Mouse (Mus musculus): ENCODE results near the gene Nfatc4.

Gene Nfatc4

DNA sequence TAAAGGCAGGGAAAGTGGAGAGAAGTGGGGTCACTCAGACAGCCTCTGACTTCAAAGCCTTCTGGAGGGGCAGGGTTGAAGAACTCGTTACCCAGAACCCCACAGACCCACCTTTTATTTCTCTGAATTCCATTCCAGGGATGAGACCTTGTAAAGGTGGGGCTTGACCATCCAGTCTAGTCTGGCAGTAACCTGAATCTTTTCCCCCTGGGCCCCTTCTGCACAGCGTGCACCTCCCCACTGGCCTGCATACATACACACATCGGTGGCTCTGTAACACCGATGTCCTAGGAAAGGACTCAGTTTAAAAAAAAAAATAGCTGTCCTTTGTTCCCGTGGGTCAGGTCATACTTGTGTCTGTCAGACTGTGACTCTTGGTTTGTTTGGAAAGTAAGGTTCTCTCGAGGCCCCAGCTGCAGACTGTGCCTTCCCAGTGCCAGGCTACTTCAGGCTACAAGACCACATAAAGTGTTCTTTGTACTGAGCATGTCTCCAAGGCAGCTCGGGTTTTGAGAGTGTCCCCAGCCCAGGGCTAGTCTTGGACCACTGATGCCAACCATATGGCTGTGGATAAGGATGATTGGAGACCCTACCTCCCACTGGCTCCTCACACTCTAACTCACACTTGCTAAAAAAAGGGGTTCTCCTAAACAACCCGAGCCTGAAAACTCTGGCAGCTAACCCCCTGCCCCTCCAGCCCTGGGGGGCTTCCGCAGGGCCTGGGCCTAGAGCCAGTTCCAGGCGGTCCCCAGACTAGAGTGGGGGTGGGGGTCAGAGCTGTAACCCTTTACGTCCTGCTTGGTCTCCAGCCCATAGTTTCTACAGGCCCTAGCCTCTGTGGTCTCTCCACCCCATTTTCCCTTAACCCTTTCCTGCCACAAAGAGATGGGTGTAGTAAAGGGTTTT is 30.0 kb downstream of the Nfatc4 start:
- DNase-seq (ENCODE audit: extremely low read depth, low read depth, low spot score) = no peak

DNA sequence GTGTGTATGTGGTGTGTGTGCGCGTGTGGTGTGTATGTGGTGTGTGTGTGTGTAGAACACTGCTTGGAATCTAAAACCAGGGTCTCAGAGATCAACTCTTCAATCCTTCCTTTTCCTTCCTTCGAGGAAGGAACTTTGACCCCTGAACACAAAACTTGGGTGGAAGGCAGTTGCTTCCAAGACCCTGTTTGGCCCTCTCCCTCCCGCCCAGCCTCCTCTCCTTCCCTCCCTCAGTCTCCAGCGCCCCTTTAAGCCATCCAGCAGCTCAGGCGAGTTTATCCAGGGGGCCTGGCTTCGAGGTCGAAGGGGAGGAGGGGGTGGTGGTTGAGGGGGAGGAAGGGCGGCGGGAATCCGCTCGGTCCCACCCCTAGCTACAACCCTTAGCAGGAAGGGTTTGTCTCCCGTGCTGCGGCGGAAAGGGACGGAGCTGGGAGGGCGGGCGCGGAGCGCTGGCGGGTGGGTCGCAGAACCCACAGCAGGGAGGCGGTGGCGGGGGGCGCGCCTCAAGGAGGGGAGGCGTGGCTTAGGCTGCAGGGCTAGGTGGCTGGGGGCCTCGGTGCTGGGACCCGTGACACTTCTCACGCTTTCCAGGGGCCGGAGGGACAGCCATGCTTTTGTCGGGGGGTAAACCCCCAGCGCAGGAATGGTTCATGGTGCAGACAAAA is 30.8 kb downstream of the Nfatc4 start, which contains the start of gene Nynrin:
Gene Nynrin (plus strand): TSS at position 390 of the 665 bp plus-strand sequence.
- no peak for DNase-seq (ENCODE audit: extremely low read depth, low read depth, low spot score)

DNA sequence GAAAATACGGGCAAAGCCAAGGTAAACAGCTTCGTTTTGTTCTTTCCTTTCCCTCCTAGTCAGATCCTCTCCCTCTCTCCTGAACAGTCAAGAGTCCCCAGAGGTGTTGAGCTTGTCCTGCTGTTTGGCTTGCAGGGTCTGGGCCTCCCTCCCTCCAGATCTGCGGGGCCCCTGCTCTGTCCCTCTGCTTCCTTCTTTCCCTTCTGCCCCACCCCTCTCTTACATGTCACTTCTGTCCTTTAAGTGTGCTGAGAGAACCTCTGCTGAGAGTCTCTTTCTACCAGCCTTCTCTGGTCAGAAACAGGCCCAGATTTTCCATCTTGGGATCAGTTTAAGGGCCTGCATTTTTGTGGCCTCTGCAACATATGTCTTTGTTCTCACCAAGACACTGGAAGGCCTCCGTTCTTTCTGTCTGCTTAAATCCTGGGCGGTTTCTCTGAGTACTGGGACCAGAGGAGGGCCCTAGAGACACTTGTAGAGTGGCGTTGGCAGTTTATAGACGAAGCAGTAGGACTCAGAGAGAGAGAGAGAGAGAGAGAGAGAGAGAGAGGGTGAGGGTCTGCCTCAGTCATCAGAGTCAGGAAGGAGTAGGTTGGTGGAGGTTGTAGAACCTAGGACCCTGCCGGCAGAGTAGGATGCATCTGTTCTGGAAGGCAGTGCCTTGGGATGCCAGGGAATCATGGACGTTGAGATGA is 31.6 kb downstream of the Nfatc4 start:
- no peak for DNase-seq (ENCODE audit: extremely low read depth, low read depth, low spot score)

DNA sequence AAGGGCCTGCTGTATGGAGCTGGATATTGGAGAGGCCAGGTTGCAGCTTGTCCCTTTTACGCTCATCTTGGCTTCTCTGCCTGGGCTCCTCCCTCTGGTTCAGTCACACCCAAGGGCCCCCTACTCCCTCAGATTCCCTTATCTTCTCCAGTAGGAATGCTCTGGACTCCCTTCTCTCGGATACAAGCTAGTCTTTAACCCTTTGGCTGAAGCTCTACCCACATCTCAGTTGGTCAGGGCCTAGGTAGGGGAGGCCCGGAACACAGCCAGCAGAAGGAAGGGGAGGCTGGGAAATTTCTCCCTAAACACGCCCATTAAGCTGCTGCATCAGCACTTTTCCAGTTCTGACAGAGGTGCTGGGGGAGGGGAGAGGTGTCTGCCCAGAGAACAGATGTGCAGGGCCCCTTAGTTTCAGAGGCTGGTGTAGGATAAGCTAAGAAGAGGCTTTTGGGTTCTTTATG is 32.2 kb downstream of the Nfatc4 start:
- DNase-seq (ENCODE audit: extremely low read depth, low read depth, low spot score) = no peak

DNA sequence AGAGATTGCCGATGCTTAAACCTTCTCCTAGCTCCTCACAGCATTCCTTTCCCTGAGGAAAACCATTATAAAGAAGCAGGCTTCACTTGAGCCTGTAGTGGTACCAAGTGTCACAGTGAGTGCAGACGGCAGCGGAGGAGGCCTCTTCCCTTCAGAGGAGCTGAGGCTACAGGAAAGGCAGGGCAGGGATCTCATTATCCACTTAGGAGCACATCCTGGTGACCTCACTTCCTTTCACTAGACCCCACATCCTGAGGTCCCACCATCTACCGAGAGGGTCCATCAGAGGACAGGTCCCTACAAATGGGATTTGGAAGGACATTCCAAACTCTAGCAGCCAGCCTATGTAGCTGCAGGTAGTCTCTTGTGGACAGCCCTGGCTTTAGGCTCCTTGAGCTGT is 34.6 kb downstream of the Nfatc4 start:
- no peak for DNase-seq (ENCODE audit: extremely low read depth, low read depth, low spot score)

DNA sequence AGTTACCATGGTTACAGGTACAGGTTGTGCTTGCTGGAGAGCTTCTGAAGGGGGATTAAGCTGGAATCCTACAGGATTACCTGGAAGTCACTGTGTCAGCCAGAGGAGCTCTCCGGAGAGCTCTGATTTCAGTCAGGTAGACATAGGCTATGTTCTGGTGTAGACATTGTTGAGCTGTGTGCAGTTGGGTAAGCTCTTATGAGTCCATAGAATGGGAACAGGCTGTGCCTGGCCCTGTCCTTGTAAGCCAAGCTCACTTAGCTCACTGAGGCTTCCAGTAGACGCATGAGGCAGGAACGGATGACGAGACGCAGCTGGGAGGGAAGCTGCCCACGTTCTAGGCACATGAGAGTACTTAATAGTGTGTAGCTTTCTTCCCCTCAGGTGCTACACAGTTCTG is 39.2 kb downstream of the Nfatc4 start:
- DNase-seq (ENCODE audit: extremely low read depth, low read depth, low spot score) = peak; percentile 85

DNA sequence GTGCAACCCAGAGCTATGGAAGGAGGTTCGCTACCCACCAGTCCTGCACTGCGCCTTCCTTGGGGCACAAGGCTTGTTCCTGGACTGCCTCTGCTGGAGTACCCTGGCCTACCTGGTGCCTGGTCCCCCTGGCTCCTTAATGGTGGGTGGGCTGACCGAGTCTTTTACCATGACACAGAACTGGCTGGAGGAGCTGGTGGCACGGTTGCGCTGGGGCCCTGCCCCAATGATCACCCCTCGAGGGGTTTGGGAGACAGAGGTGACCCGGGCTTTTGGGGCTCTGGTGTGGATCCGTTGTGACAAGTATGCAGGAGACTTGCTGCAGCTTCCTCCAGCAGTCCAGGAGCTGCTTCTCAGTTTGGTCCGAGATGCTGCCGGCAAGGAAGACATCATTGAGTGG is 40.0 kb downstream of the Nfatc4 start:
- DNase-seq (ENCODE audit: extremely low read depth, low read depth, low spot score) = no peak

DNA sequence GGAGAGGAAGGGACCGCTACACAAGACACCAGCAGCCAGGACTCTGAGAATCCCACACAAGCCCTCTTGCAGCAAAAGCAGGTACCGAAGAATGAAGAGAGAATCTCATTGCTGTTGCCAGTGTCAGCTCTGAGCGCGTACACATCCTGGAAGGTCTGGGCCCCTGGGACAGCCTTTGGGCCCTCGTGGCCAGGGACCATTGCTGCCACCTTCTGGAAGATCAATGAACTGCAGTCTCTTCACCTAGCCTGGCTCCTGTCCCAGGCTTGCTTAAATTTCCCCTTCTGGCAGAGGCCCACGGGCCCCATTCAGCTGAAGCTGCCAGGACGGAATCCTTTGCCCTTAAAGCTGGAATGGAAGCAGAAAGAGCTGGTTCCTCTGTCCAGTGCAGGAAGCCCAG is 40.8 kb downstream of the Nfatc4 start:
- no peak for DNase-seq (ENCODE audit: extremely low read depth, low read depth, low spot score)

DNA sequence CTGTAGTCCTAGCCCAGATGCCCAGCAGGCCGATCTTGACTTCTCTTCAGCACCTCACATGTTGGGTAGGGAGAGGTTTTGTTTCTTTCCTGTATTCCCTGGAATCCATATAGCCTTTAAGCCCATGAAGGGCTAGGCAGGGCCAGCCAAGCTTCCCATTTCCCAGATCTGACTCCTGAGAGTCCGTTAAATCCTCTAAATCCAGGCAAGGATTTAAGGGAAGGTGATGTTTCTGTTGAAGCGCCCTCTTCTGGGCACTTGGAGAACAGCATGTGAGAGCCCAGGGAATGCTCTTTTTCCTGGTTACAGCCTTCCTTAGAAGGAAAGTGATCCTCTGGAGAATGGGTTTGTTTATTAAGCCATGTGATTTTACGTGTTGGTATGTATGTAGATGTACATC is 44.0 kb downstream of the Nfatc4 start:
- no peak for DNase-seq (ENCODE audit: extremely low read depth, low read depth, low spot score)

DNA sequence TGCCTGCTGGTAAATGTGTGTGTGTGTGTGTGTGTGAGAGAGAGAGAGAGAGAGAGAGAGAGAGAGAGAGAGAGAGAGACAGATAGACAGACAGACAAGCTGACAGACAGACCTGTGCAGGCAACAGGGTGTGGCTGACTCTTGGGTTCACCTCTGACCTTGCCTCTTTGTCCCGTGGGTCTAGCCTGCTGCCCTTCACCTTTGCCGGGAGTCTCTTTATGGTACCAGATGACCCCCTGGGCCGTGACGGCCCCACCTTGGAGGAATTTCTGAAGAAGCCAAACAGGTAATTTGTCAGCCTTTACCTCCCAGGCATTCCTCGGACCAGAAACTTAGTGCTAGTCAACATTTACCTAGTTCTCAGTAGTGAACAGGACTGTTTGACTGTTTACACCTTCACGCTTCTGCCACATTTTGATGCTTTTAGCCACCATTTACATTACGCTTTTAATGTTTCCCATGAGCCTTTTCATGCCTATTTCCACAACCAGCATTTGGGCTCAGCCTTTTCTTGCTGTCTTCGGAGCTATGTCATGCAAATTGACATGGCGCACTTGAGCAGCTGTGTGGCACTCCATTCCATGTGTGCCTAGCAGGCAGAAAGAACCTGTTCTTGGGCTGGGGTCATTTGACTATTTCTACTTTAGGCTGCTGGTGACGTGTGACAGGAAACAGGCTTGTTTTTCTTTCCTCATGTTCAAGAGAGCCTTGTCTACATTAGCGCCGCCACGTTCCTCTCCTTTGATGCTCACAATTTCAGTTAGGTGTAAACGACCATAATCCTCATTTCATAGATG is 45.5 kb downstream of the Nfatc4 start:
- DNase-seq (ENCODE audit: extremely low read depth, low read depth, low spot score) = no peak

DNA sequence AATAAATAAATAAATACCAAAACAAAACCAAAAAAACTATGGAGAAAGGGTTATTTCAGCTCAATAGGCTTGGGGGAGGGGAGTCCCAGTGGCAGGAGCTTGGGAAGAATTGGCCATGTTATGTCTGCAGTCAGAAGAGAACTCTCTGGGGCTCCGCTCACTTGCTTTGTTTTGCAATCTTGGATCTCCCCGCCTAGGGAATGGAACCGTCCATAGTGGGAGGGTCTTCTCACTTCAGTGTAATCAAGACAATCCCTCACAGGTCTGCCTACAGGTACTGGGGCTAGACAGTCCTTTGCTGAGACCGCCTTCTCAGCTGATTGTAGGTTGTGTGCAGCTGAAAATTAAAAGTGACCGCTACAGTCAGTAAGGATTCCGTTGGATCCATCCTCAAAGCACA is 46.6 kb downstream of the Nfatc4 start:
- no peak for DNase-seq (ENCODE audit: extremely low read depth, low read depth, low spot score)

DNA sequence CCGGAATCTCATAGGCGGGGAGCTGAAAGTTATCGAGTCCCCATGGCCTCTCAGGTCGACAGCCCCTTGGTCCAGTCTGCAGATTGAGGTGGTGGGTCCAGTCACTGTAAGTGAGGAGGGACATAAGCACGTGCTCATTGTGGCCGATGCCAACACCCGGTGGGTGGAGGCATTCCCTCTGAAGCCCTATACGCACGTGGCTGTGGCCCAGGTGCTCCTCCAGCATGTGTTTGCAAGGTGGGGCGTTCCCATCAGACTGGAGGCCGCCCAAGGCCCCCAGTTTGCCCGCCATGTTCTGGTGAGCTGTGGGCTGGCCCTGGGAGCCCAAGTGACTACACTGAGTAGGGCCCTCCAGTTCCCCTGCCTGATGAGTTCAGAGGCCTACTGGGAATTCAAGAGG is 49.1 kb downstream of the Nfatc4 start:
- no peak for DNase-seq (ENCODE audit: extremely low read depth, low read depth, low spot score)

DNA sequence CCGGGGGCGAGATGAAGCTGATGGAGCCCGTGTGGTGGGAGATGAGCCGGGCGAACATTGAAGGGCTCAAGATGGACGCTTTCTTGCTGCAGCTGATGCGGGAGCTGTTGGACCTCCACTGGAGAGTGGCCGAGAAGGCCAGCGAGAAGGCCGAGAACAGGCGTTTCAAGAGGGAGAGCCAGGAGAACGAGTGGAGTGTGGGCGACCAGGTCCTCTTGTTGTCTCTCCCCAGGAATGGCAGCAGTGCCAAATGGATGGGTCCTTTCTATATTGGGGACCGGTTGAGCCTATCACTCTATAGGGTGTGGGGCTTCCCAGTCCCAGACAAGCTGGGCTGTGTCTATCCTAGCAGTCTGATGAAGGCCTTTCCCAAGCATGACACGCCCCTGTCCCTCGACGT is 49.6 kb downstream of the Nfatc4 start:
- no peak for DNase-seq (ENCODE audit: extremely low read depth, low read depth, low spot score)

DNA sequence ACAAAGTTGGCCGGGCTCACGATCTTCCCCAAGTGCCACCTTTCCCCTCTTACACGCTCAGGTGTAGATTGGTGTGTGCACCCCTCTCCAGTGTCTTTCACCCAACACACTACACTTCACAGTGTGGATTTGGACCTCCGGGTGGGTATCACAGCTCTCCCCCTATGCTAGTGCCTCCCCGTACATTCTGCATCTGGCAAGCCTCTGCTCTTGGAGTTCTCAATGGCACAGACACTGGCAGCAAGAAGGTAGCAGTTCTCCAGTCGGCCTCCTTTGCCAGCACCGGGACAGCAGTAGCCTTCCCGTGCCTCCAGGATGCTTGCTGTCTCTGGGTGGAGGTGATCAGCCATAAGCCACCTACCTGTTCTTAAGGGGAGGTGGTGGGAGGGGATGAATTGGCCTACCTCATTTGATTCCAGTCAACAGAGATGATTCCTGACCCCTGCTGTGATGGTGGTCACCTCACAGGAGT is 50.3 kb downstream of the Nfatc4 start:
- no peak for DNase-seq (ENCODE audit: extremely low read depth, low read depth, low spot score)

DNA sequence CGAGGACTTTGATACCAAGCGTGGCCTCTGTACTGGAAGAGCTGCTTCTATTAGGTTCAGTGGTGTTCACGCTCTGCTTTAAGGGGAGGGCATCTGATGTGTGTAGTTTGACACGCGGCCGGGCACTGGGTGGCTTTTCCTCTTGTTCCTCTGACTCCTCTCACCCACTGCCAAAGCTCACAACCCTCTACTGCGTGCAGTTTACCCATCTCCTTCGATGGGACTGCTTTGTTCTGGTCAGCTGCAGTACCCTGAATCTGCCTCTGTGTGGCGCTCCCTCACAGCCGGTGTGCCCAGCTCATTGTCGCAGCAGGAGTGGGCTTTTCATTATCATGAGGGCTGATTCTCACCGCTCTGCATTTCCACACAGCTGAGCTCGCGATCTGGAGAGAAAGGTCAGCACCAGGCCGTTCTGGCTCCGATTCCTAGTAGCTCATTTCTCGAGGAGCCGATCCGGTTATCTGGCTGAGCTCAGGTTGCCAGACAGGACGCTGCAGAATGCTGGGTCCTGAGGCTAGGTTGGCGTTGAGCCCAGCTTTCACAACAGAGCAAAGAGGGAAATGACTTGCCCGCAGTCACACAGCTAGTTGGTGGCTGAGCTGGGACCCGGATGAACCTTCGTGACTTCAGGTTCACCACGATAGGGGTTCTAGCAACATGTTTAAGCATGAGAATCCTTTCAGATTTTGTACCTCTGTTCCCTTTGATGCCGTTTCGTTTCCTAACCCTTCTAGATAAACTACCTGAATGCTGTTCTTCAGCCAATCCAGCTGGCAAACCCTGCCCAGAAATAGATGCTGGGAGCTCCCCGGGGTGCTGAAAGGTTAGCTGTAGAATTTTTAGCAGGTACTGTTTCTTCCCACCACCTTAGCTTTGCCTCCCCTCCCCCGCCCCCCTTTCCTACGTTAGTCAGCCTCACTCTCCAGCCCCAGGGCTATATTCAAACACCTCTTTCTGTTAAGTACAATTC is 51.1 kb downstream of the Nfatc4 start:
- no peak for DNase-seq (ENCODE audit: extremely low read depth, low read depth, low spot score)

DNA sequence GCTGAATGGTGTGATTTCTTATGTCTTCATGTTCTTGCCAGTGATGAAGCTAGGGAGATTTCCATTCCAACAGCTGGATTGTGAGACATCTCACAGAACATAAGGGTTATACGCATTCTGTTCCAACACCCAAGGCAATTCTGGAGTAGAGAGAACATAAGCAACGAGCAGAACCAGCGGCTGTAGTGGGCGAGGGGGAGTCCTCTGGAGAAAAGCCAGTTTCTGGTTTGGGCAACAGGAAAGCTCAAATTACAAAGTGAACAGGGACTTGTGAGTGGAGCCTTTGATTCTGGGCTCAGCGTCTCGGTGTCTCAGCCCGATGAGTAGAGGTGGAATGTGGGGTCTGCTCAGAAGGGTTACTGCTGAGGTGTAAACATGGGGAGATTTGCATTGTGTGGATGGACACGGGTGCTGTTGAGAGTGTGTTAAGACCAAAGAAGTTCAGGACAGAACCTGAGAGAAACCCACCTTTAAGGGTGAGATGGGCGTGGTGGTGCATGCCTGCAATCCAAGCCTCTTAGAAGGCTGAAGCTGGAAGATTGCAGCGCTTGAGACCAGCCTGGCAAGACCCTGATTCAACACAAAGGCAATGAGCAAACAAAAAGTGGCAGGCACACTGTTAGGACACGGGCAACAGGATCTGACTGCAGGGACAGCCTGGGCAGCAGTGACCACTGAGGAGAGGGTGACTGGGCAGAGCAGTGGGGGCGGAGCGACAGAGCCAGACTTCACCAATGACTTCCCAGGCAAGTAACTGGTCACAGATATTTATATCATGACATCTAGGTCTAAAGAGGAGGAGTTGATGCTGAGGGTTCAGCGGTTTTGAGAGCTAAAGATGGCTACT is 54.7 kb downstream of the Nfatc4 start:
- no peak for DNase-seq (ENCODE audit: extremely low read depth, low read depth, low spot score)

DNA sequence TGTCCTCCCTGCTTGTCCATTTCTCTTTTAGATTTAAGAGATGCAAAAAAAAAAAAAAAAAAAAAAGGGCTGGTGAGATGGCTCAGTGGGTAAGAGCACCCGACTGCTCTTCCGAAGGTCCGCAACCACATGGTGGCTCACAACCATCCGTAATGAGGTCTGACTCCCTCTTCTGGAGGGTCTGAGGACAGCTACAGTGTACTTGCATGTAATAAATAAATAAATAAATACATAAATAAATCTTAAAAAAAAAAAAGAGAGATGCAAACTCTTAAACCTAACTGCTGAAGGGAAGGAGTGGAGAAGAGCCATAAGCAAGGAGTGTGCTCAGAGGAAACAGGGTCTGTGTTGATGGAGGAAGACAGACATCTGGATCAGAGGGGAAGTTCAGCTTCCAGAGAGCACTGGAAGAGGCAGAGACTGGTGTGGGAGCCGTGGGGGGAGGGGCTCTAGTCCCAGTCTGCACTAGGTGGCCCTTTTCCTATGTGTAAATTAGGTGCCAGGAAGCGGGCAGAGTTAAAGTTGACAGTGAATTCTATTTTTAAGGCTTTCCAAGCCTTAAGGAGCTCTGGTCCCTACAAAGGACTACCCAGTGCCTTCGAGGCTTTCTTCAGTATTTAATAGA is 55.5 kb downstream of the Nfatc4 start:
- DNase-seq (ENCODE audit: extremely low read depth, low read depth, low spot score) = no peak

DNA sequence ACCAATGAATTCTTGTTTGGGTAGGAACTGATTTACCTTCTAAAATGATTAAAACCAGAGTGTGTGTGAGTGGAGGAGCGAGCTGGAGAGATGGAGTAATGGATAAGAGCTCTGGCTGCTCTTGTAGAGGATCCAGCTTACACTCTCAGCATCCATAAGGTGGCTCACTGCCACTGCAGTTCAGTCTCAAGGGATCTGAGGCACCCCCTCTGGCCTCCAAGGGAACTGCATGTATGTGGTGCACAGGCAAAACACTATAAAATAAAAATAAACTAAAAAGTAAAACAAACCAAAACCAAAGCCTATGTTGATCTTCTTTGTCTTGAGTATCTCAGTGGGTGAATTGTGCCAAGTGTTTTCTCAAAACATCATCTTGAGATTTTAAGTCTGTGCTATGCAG is 56.7 kb downstream of the Nfatc4 start:
- no peak for DNase-seq (ENCODE audit: extremely low read depth, low read depth, low spot score)
